Mouse (Mus musculus): ENCODE measurements around the gene Xxylt1. TPM values are rescaled to one million over a fixed set of nuclear protein-coding genes. Genes with fewer than 3 reads are reported as not detected.

Xxylt1 gene
- polyA plus RNA-seq, 1 experiment from 2014 or later, result 14.3 TPM

GRCm38 (mm10) chr16:31002117-31002516, 79.1 kb downstream of the Xxylt1 start:
- TF ChIP-seq CTCF (IDR thresholded peaks at IDR 0.05; ENCODE audit: low read depth), result no peak
- H3K36me3 ChIP-seq (ENCODE audit: control insufficient read depth, insufficient read depth), result no peaks in the 10 kb centered on the region
- H3K4me3 ChIP-seq (ENCODE audit: low read depth, low read length), result no peak overlapping the region
- no peak overlapping the region for H3K4me2 ChIP-seq (replicated peaks; ENCODE audit: low read depth)
- no peaks in the 10 kb centered on the region for H3K27me3 ChIP-seq (replicated peaks; ENCODE audit: control insufficient read depth, insufficient read depth, low read length)
- ATAC-seq, result no peak
- no peak overlapping the region for H3K27ac ChIP-seq (ENCODE audit: low read depth, low read length)
- H3K9ac ChIP-seq (ENCODE audit: low read depth, low read length), result no peak overlapping the region
- 82% methylated on average over 6 of the region's 6 CpGs for WGBS
- H3K4me1 ChIP-seq (replicated peaks; ENCODE audit: control insufficient read depth, insufficient read depth, low read length), result peaks cover 11% of the 10 kb centered on the region
- H3K9me3 ChIP-seq (ENCODE audit: control insufficient read depth), result no peaks in the 10 kb centered on the region

GRCm38 (mm10) chr16:30998711-30999110, 82.5 kb downstream of the Xxylt1 start:
- H3K36me3 ChIP-seq (ENCODE audit: control insufficient read depth, insufficient read depth), result no peaks in the 10 kb centered on the region
- no peak for ATAC-seq
- WGBS, result 81% methylated on average over 2 of the region's 2 CpGs
- no peak overlapping the region for H3K9ac ChIP-seq (ENCODE audit: low read depth, low read length)
- H3K27me3 ChIP-seq (replicated peaks; ENCODE audit: control insufficient read depth, insufficient read depth, low read length), result no peaks in the 10 kb centered on the region
- H3K4me2 ChIP-seq (replicated peaks; ENCODE audit: low read depth), result no peak overlapping the region
- no peak overlapping the region for H3K27ac ChIP-seq (ENCODE audit: low read depth, low read length)
- no peak for TF ChIP-seq CTCF (IDR thresholded peaks at IDR 0.05; ENCODE audit: low read depth)
- H3K4me1 ChIP-seq (replicated peaks; ENCODE audit: control insufficient read depth, insufficient read depth, low read length), result 0 out of 2 replicates have a peak, but pooled peaks cover 6% of the 10 kb centered on the region
- H3K4me3 ChIP-seq (ENCODE audit: low read depth, low read length), result no peak overlapping the region
- H3K9me3 ChIP-seq (ENCODE audit: control insufficient read depth), result no peaks in the 10 kb centered on the region

GRCm38 (mm10) chr16:30998048-30998447, 83.2 kb downstream of the Xxylt1 start:
- no peak for TF ChIP-seq CTCF (IDR thresholded peaks at IDR 0.05; ENCODE audit: low read depth)
- ATAC-seq, result no peak
- H3K36me3 ChIP-seq (ENCODE audit: control insufficient read depth, insufficient read depth), result no peaks in the 10 kb centered on the region

GRCm38 (mm10) chr16:30995446-30995845, 85.8 kb downstream of the Xxylt1 start:
- no peaks in the 10 kb centered on the region for H3K9me3 ChIP-seq (ENCODE audit: control insufficient read depth)
- H3K4me3 ChIP-seq (ENCODE audit: low read depth, low read length), result no peak overlapping the region
- no peak overlapping the region for H3K4me2 ChIP-seq (replicated peaks; ENCODE audit: low read depth)
- ATAC-seq, result no peak
- H3K27me3 ChIP-seq (replicated peaks; ENCODE audit: control insufficient read depth, insufficient read depth, low read length), result no peaks in the 10 kb centered on the region
- no peaks in the 10 kb centered on the region for H3K36me3 ChIP-seq (ENCODE audit: control insufficient read depth, insufficient read depth)
- H3K27ac ChIP-seq (ENCODE audit: low read depth, low read length), result no peak overlapping the region
- TF ChIP-seq CTCF (IDR thresholded peaks at IDR 0.05; ENCODE audit: low read depth), result no peak
- H3K9ac ChIP-seq (ENCODE audit: low read depth, low read length), result no peak overlapping the region
- 85% methylated on average over 5 of the region's 5 CpGs for WGBS
- 0 out of 2 replicates have a peak, but pooled peaks cover 3% of the 10 kb centered on the region for H3K4me1 ChIP-seq (replicated peaks; ENCODE audit: control insufficient read depth, insufficient read depth, low read length)

More at GRCm38 (mm10) chr16:30998048-30998447, 83.2 kb downstream of the Xxylt1 start:
- Histone ChIP-seq H3K9ac (ENCODE audit: low read depth, low read length) (no peak overlapping the region), H3K4me1 (replicated peaks; ENCODE audit: control insufficient read depth, insufficient read depth, low read length) (0 out of 2 replicates have a peak, but pooled peaks cover 6% of the 10 kb centered on the region), H3K27me3 (replicated peaks; ENCODE audit: control insufficient read depth, insufficient read depth, low read length) (no peaks in the 10 kb centered on the region), H3K9me3 (ENCODE audit: control insufficient read depth) (no peaks in the 10 kb centered on the region), H3K4me3 (ENCODE audit: low read depth, low read length) (no peak overlapping the region), H3K4me2 (replicated peaks; ENCODE audit: low read depth) (no peak overlapping the region), H3K27ac (ENCODE audit: low read depth, low read length) (no peak overlapping the region)
- WGBS, result 85% methylated on average over 2 of the region's 2 CpGs

- Histone ChIP-seq H3K9me3 (ENCODE audit: control insufficient read depth) (no peaks in the 10 kb centered on the region), H3K4me2 (replicated peaks; ENCODE audit: low read depth) (no peak overlapping the region), H3K4me1 (replicated peaks; ENCODE audit: control insufficient read depth, insufficient read depth, low read length) (0 out of 2 replicates have a peak, but pooled peaks cover 3% of the 10 kb centered on the region), H3K9ac (ENCODE audit: low read depth, low read length) (no peak overlapping the region), H3K27me3 (replicated peaks; ENCODE audit: control insufficient read depth, insufficient read depth, low read length) (no peaks in the 10 kb centered on the region), H3K27ac (ENCODE audit: low read depth, low read length) (no peak overlapping the region), H3K4me3 (ENCODE audit: low read depth, low read length) (no peak overlapping the region), H3K36me3 (ENCODE audit: control insufficient read depth, insufficient read depth) (no peaks in the 10 kb centered on the region)
- ATAC-seq, result no peak
- WGBS, result 61% methylated on average over 2 of the region's 2 CpGs
- no peak for TF ChIP-seq CTCF (IDR thresholded peaks at IDR 0.05; ENCODE audit: low read depth)
Measured at GRCm38 (mm10) chr16:30994881-30995280, 86.4 kb downstream of the Xxylt1 start.

- no peak for ATAC-seq
- TF ChIP-seq CTCF (IDR thresholded peaks at IDR 0.05; ENCODE audit: low read depth), result no peak
- WGBS, result 85% methylated on average over 7 of the region's 7 CpGs
- H3K36me3 ChIP-seq (ENCODE audit: control insufficient read depth, insufficient read depth), result no peaks in the 10 kb centered on the region
- H3K4me2 ChIP-seq (replicated peaks; ENCODE audit: low read depth), result no peak overlapping the region
- H3K9me3 ChIP-seq (ENCODE audit: control insufficient read depth), result no peaks in the 10 kb centered on the region
- H3K4me1 ChIP-seq (replicated peaks; ENCODE audit: control insufficient read depth, insufficient read depth, low read length), result 0 out of 2 replicates have a peak, but pooled peaks cover 3% of the 10 kb centered on the region
- H3K9ac ChIP-seq (ENCODE audit: low read depth, low read length), result no peak overlapping the region
- no peak overlapping the region for H3K4me3 ChIP-seq (ENCODE audit: low read depth, low read length)
- no peak overlapping the region for H3K27ac ChIP-seq (ENCODE audit: low read depth, low read length)
- H3K27me3 ChIP-seq (replicated peaks; ENCODE audit: control insufficient read depth, insufficient read depth, low read length), result no peaks in the 10 kb centered on the region
Measured at GRCm38 (mm10) chr16:30994296-30994695, 86.9 kb downstream of the Xxylt1 start.

- H3K27ac ChIP-seq (ENCODE audit: low read depth, low read length), result no peak overlapping the region
- H3K27me3 ChIP-seq (replicated peaks; ENCODE audit: control insufficient read depth, insufficient read depth, low read length), result no peaks in the 10 kb centered on the region
- no peak for TF ChIP-seq CTCF (IDR thresholded peaks at IDR 0.05; ENCODE audit: low read depth)
- no peaks in the 10 kb centered on the region for H3K9me3 ChIP-seq (ENCODE audit: control insufficient read depth)
- H3K36me3 ChIP-seq (ENCODE audit: control insufficient read depth, insufficient read depth), result no peaks in the 10 kb centered on the region
- no peak for ATAC-seq
- H3K9ac ChIP-seq (ENCODE audit: low read depth, low read length), result no peak overlapping the region
- WGBS, result 69% methylated on average over 5 of the region's 5 CpGs
- H3K4me1 ChIP-seq (replicated peaks; ENCODE audit: control insufficient read depth, insufficient read depth, low read length), result 0 out of 2 replicates have a peak, but pooled peaks cover 1% of the 10 kb centered on the region
- H3K4me2 ChIP-seq (replicated peaks; ENCODE audit: low read depth), result no peak overlapping the region
- no peak overlapping the region for H3K4me3 ChIP-seq (ENCODE audit: low read depth, low read length)
Measured at GRCm38 (mm10) chr16:30992568-30992967, 88.7 kb downstream of the Xxylt1 start.

Data from intestine, postnatal 0 days (tissue).